Mouse (Mus musculus): ENCODE results near the gene Aifm1. TPM values are rescaled to one million over a fixed set of nuclear protein-coding genes. Genes with fewer than 3 reads are reported as not detected.
"Not testable (repeated sequence)": the region's sequence is repeated elsewhere in the genome, so short reads cannot be mapped to it uniquely, and the experiment has no call there.

Gene Aifm1
- polyA plus RNA-seq, 1 experiment from 2014 or later = 75.5 TPM

DNA sequence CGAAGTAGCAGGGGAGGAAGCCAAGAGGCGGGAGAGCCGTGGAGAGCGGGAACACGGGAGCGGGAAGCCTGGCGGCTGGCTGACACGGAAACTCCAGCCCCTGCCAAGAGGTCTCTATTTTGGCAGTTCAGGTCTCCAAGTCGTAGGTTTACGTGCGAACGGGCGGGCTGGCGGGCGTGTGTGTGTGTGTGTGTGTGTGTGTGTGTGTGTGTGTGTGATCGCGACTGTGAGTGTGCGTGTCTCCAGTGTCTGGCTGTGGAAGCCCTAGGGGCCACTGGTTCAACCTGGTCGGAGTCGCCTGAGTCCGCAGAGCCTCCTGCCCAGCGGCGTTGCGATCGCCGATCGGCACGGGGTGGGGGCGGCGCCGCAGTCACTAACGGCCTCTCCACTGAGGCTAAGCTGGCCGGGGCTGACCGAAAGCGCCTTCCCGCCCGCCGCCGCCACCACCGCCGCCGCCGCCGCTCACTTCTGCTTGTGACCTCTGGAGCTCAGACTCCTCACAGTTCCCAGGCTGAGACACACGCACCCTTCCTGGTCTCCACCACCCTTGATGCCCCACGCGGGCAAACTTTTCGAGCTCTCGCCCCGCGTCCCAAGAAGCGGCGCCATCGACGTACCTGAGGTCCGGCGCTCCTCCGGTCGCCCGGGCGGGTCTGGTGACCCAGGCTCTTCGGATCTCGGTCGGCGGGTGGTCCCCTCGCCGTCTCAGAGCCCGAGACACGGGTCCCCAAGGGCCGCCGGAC, 60.3 kb downstream of the Aifm1 start:
- ATAC-seq (ENCODE audit: low FRiP score) (peak; percentile 41; the same call in 1 of the 2 replicates), DNase-seq (ENCODE audit: low spot score, missing footprints) (peak; percentile 92)
- H3K27me3 ChIP-seq (ENCODE audit: control insufficient read depth, insufficient read depth, low read length) = peaks cover 35% of the 10 kb centered on the region

DNA sequence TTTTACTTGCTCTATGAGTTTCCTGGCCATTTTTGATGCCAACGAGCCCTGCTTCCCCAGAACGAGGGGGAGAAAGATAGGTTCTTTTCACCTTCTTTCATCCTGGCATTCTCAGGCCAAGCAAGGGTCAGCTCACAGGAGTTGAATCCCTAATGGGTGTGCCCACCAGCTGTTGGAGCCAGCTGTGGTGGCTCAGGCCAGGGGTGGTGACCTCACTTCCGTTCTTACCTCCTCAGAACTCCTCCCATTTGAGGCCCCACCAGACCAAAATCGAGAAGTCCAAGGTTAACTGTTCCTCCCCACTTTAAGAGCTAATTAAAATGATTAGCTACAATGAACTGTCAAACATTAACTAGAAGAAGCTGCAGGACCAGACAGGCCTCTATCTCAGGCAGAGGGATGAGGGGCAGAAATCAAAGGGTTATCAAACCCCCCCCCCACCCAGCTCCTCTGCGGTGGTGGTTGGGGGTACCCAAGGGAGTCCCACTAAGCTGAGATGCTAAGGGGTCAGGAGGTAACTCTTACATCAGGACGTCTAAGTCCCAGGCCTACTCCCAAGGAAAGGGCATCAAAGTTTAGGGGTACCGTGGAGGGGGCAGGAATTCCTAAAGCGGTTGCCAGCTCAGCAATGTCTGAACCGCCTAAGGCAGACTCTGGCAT, 61.0 kb downstream of the Aifm1 start:
- ATAC-seq (ENCODE audit: low FRiP score) (no peak), DNase-seq (ENCODE audit: low spot score, missing footprints) (peak; percentile 88)
- WGBS = 36% methylated on average over 9 of the region's 9 CpGs
- no peak overlapping the region for H3K4me3 ChIP-seq (ENCODE audit: low read depth, low read length)
- no peak overlapping the region for H3K4me2 ChIP-seq
- H3K4me1 ChIP-seq (ENCODE audit: control insufficient read depth, insufficient read depth, low read length) = peaks cover 3% of the 10 kb centered on the region; the same call in 1 of the 2 replicates
- no peak overlapping the region for H3K27ac ChIP-seq (ENCODE audit: low read depth, low read length)
- no peaks in the 10 kb centered on the region for H3K36me3 ChIP-seq (ENCODE audit: control insufficient read depth, insufficient read depth, low read length)
- H3K27me3 ChIP-seq (ENCODE audit: control insufficient read depth, insufficient read depth, low read length) = peaks cover 35% of the 10 kb centered on the region
- H3K9me3 ChIP-seq (ENCODE audit: control insufficient read depth, low read length) = no peaks in the 10 kb centered on the region
- no peak overlapping the region for H3K9ac ChIP-seq (ENCODE audit: low read length)

More for the DNA sequence above, 60.3 kb downstream of the Aifm1 start:
- no peaks in the 10 kb centered on the region for H3K36me3 ChIP-seq (ENCODE audit: control insufficient read depth, insufficient read depth, low read length)
- peak overlapping the region; percentile 34 for H3K4me3 ChIP-seq (ENCODE audit: low read depth, low read length)
- H3K9ac ChIP-seq (ENCODE audit: low read length) = no peak overlapping the region; the same call in 1 of the 2 replicates
- H3K9me3 ChIP-seq (ENCODE audit: control insufficient read depth, low read length) = no peaks in the 10 kb centered on the region
- peak overlapping the region; percentile 39 for H3K4me2 ChIP-seq
- peaks cover 3% of the 10 kb centered on the region; the same call in 1 of the 2 replicates for H3K4me1 ChIP-seq (ENCODE audit: control insufficient read depth, insufficient read depth, low read length)
- 24% methylated on average over 58 of the region's 71 CpGs for WGBS
- no peak overlapping the region for H3K27ac ChIP-seq (ENCODE audit: low read depth, low read length)

DNA sequence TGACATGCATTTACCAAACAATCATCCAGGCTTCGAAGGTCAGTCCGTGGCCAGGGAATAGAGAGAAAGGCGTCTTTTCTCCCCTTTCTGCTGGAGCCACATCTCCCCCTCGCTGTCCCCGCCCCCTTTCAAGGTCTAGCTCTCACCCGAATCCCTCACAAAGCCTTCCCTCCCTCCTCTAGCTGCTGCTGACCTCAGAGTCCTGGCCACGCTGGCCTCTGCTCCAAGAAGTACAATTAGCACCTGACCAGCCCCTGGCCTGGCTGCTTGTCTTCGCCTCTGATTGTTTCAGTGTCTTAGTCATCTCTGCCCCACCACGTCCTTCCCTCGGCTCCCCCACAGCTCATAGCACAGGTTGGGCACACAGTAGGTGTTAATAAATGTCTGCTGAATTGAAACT, 63.7 kb downstream of the Aifm1 start:
- H3K9me3 ChIP-seq (ENCODE audit: control insufficient read depth, low read length) = no peaks in the 10 kb centered on the region
- no peak overlapping the region for H3K9ac ChIP-seq (ENCODE audit: low read length)
- DNase-seq (ENCODE audit: low spot score, missing footprints) (peak; percentile 86), ATAC-seq (ENCODE audit: low FRiP score) (peak; percentile 41)
- 18% methylated on average over 10 of the region's 10 CpGs for whole genome bisulfite sequencing
- H3K36me3 ChIP-seq (ENCODE audit: control insufficient read depth, insufficient read depth, low read length) = no peaks in the 10 kb centered on the region
- H3K27ac ChIP-seq (ENCODE audit: low read depth, low read length) = no peak overlapping the region
- no peak overlapping the region for H3K4me2 ChIP-seq
- no peak overlapping the region for H3K4me3 ChIP-seq (ENCODE audit: low read depth, low read length)
- H3K4me1 ChIP-seq (ENCODE audit: control insufficient read depth, insufficient read depth, low read length) = peaks cover 3% of the 10 kb centered on the region; the same call in 1 of the 2 replicates
- H3K27me3 ChIP-seq (ENCODE audit: control insufficient read depth, insufficient read depth, low read length) = peaks cover 29% of the 10 kb centered on the region

DNA sequence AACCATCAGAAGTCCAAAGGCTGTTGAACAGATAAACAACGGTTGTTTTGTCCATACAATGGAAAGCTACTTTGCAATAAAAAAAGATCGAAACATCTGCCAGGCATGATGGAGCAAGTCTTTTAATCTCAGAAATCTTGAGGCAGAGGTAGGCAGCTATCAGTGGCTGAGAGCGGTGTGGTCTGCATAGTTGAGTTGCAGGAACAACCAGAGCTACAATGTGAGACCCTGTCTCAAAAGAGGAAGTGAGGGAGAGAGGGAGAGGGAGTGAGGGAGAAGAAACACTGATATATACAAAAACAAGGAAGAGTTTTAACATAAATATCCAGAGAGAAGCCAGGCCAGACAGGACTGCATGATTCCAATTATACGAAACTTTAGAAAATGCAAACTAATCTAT, 68.7 kb downstream of the Aifm1 start:
- H3K9ac ChIP-seq (ENCODE audit: low read length) = no peak overlapping the region
- H3K9me3 ChIP-seq (ENCODE audit: control insufficient read depth, low read length) = no peaks in the 10 kb centered on the region
- 91% methylated on average over 4 of the region's 4 CpGs for WGBS
- H3K27ac ChIP-seq (ENCODE audit: low read depth, low read length) = no peak overlapping the region
- no peak for ATAC-seq (ENCODE audit: low FRiP score)
- no peaks in the 10 kb centered on the region for H3K36me3 ChIP-seq (ENCODE audit: control insufficient read depth, insufficient read depth, low read length)
- no peaks in the 10 kb centered on the region; the same call in 1 of the 2 replicates for H3K4me1 ChIP-seq (ENCODE audit: control insufficient read depth, insufficient read depth, low read length)
- H3K27me3 ChIP-seq (ENCODE audit: control insufficient read depth, insufficient read depth, low read length) = no peaks in the 10 kb centered on the region
- H3K4me2 ChIP-seq = no peak overlapping the region
- no peak overlapping the region for H3K4me3 ChIP-seq (ENCODE audit: low read depth, low read length)
- DNase-seq (ENCODE audit: low spot score, missing footprints) = no peak

DNA sequence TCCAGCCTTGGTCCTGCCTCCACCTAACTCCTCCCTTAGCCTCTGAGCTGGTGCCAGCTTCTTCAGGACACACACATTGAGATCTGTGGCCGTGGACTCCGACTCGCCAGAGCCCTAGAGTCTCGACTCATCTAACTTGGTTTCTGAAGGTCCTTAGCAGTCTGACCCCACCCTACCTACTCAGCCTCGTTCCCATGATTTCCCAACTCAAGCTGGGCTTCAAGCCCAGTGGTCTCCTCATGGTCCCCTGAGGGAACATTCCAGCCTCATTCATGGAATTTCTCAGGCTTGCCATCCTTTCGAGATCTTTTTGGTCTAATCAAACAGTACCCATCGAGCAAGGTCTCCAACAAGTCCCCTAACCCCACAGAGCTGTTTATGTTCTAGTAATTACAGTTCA, 71.4 kb downstream of the Aifm1 start:
- 81% methylated on average over 7 of the region's 7 CpGs for WGBS
- Histone ChIP-seq H3K27ac (ENCODE audit: low read depth, low read length) (no peak overlapping the region), H3K4me2 (no peak overlapping the region), H3K27me3 (ENCODE audit: control insufficient read depth, insufficient read depth, low read length) (no peaks in the 10 kb centered on the region), H3K4me3 (ENCODE audit: low read depth, low read length) (no peak overlapping the region), H3K9me3 (ENCODE audit: control insufficient read depth, low read length) (no peaks in the 10 kb centered on the region), H3K4me1 (ENCODE audit: control insufficient read depth, insufficient read depth, low read length) (no peaks in the 10 kb centered on the region), H3K36me3 (ENCODE audit: control insufficient read depth, insufficient read depth, low read length) (no peaks in the 10 kb centered on the region), H3K9ac (ENCODE audit: low read length) (no peak overlapping the region)
- ATAC-seq (ENCODE audit: low FRiP score) = no peak
- no peak for DNase-seq (ENCODE audit: low spot score, missing footprints)

DNA sequence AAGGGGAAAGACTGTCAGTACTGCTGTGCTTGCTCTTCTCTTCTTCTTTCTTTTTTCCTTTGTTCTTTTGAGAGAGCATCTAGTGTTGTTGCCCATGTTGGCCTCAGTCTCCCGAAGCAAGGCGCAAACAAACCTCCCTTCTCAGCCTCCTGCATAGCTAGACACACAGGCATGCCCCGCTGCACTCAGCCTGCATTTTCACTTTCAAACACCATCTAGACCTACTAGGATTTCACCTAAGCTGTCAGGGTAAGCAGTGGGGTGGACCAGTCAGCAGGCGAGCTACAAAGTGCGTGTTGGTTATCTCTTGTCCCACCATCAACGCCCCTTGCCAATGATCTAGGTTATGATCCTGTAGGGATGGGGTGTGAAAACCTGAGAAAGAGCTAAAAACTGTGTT, 71.8 kb downstream of the Aifm1 start:
- Histone ChIP-seq H3K27ac (ENCODE audit: low read depth, low read length) (no peak overlapping the region), H3K4me1 (ENCODE audit: control insufficient read depth, insufficient read depth, low read length) (no peaks in the 10 kb centered on the region), H3K4me2 (no peak overlapping the region), H3K36me3 (ENCODE audit: control insufficient read depth, insufficient read depth, low read length) (no peaks in the 10 kb centered on the region), H3K9me3 (ENCODE audit: control insufficient read depth, low read length) (no peaks in the 10 kb centered on the region), H3K4me3 (ENCODE audit: low read depth, low read length) (no peak overlapping the region), H3K27me3 (ENCODE audit: control insufficient read depth, insufficient read depth, low read length) (no peaks in the 10 kb centered on the region), H3K9ac (ENCODE audit: low read length) (no peak overlapping the region)
- ATAC-seq (ENCODE audit: low FRiP score) (no peak), DNase-seq (ENCODE audit: low spot score, missing footprints) (no peak)
- WGBS = 86% methylated on average over 6 of the region's 6 CpGs

DNA sequence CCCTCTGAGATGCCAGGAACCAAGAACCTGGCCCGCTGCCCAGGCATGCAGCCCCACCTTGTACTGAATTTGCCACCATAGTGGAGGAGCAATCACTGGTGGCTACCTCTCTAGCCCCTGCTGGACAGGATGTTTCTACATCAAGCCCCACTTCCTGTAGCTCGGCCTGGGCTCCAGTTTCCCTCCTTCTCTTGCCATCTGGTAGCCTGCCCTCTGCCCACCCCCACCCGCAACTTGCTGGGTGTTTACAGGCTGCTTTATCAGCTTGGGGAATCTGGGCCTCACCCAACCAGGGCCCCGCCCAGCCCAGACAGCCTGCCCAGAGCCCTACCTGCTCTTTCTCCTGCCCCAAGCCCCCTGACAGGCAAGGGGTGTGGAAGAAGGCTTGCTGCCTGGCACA, 74.3 kb downstream of the Aifm1 start:
- DNase-seq (ENCODE audit: low spot score, missing footprints) (no peak), ATAC-seq (ENCODE audit: low FRiP score) (no peak)
- Histone ChIP-seq H3K36me3 (ENCODE audit: control insufficient read depth, insufficient read depth, low read length) (no peaks in the 10 kb centered on the region), H3K9me3 (ENCODE audit: control insufficient read depth, low read length) (no peaks in the 10 kb centered on the region), H3K4me2 (no peak overlapping the region), H3K27me3 (ENCODE audit: control insufficient read depth, insufficient read depth, low read length) (no peaks in the 10 kb centered on the region), H3K4me3 (ENCODE audit: low read depth, low read length) (no peak overlapping the region), H3K4me1 (ENCODE audit: control insufficient read depth, insufficient read depth, low read length) (no peaks in the 10 kb centered on the region), H3K9ac (ENCODE audit: low read length) (no peak overlapping the region), H3K27ac (ENCODE audit: low read depth, low read length) (no peak overlapping the region)
- 89% methylated on average over 4 of the region's 4 CpGs for WGBS

DNA sequence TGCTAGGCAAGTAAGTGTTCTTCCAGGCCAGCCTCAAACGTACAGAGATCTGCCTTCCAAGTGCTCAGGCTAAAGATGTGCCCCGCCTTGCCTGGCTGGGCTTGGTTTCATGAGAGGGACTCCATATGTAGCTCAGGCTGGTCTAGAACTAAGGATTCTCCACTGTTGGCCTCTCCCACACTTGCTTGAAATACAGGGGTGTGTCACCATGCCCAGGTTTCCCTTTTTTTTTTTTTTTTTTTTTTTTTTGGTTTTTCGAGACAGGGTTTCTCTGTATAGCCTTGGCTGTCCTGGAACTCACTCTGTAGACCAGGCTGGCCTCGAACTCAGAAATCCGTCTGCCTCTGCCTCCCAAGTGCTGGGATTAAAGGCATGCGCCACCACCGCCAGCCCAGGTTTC, 77.3 kb downstream of the Aifm1 start:
- DNase-seq (ENCODE audit: low spot score, missing footprints); H3K27ac ChIP-seq (ENCODE audit: low read depth, low read length); H3K4me3 ChIP-seq (ENCODE audit: low read depth, low read length); H3K4me1 ChIP-seq (ENCODE audit: control insufficient read depth, insufficient read depth, low read length); ATAC-seq (ENCODE audit: low FRiP score); H3K9ac ChIP-seq (ENCODE audit: low read length); H3K36me3 ChIP-seq (ENCODE audit: control insufficient read depth, insufficient read depth, low read length); H3K4me2 ChIP-seq; H3K9me3 ChIP-seq (ENCODE audit: control insufficient read depth, low read length); H3K27me3 ChIP-seq (ENCODE audit: control insufficient read depth, insufficient read depth, low read length): not testable (repeated sequence)
- WGBS = 86% methylated on average over 6 of the region's 7 CpGs

DNA sequence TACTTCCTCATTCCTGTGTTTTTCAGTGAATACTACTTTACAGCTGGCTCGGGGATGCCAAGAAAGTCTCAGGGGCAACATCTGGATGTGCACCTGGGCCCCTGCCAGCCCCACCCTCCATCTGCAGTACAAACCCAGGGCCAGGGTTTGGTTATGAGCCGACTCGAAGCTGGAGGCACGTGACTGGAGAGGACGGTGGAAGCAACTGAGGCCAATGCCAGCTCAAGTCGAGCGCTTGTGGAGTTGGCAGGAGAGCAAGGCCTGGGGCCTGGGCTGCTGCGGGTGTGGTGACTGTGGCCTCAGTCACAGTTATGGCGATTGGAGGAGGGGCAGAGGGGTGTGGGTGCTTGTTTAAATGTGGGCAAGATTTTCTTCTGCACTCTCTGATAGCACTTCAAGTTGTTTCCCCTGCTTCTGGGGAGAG, 77.9 kb downstream of the Aifm1 start:
- ATAC-seq (ENCODE audit: low FRiP score) (no peak), DNase-seq (ENCODE audit: low spot score, missing footprints) (no peak)
- Histone ChIP-seq H3K4me1 (ENCODE audit: control insufficient read depth, insufficient read depth, low read length) (no peaks in the 10 kb centered on the region), H3K36me3 (ENCODE audit: control insufficient read depth, insufficient read depth, low read length) (no peaks in the 10 kb centered on the region), H3K4me3 (ENCODE audit: low read depth, low read length) (no peak overlapping the region), H3K27me3 (ENCODE audit: control insufficient read depth, insufficient read depth, low read length) (no peaks in the 10 kb centered on the region), H3K9ac (ENCODE audit: low read length) (no peak overlapping the region), H3K9me3 (ENCODE audit: control insufficient read depth, low read length) (no peaks in the 10 kb centered on the region), H3K4me2 (no peak overlapping the region), H3K27ac (ENCODE audit: low read depth, low read length) (no peak overlapping the region)
- WGBS = 86% methylated on average over 9 of the region's 9 CpGs

Measured in midbrain, embryonic 11.5 days (tissue).